Comparison of ENCODE assay signal across 15 mouse cellular contexts in the genomic region with DNA sequence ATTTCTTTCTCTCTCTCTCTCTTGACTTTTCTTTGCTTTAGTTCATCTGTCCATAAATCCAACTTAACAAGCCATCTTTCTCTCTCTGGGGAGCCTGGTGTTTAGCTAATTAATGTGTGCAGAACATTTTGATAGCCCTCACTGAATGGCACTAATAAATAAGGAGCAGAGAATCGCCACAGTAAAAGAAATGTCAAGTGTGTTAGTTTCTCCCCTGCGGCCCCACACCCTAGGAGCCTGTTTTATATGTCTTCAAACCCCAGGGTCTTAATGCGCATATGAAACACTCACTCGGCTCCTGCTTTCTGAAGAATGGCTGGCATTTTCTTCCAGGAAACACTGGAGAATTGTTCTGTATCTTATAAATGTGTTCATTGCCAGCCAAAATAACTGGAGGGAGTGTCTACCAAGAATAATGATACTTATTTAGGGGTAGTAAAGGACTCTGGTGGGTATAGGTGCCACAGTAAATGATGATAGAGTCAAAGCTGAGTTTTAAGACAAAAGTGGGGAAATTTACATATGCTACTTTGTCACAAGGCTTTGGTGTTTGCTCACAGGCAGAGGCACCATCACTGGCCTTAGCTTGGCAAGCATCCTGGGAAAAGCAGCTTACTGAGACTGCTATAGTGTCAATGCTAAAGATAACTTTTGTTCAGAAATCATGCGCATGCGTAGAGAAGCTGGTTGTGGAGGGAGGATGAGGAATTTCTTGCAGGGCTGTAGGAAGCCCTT.
DNase-seq lines count a peak whose midpoint lies in the region; ATAC-seq lines count a peak whose summit lies in the region.
"Had no signal": no experiment of that assay in that cellular context is flagged by ENCODE, and none has a peak within 500 bp of the region (broad histone marks: within the 10 kb centered on the region; RNA-seq: fewer than 3 reads in every experiment).

No protein-coding gene starts in this region.

- H3K4me3 ChIP-seq in neural tube, embryonic 11.5 days (ENCODE audit: low read depth, low read length), result no peak overlapping the region
- H3K4me3 ChIP-seq in neural tube, embryonic 14.5 days (ENCODE audit: low read depth, low read length), result no peak overlapping the region
- H3K4me3 ChIP-seq: erythroblast, embryonic 14.5 days; liver, embryonic 15.5 days; megakaryocyte, embryonic 14.5 days had no signal

- H3K9ac ChIP-seq in neural tube, embryonic 11.5 days (ENCODE audit: low read length), result no peak overlapping the region
- H3K9ac ChIP-seq in neural tube, embryonic 14.5 days (replicated peaks; ENCODE audit: low read depth, low read length), result no peak overlapping the region
- H3K9ac ChIP-seq: liver, embryonic 15.5 days had no signal

- intact Hi-C loops in left cerebral cortex, postnatal 36 days (cut with DNase I), result no loop called here

- peak; percentile 32 for DNase-seq in embryo, embryonic 11 days
- no peak for DNase-seq in embryo, embryonic 10 days (ENCODE audit: low spot score)
- DNase-seq in neural tube, embryonic 11.5 days (ENCODE audit: low spot score), result peak; percentile 52
- no peak for DNase-seq in neural tube, embryonic 10.5 days (ENCODE audit: extremely low spot score, low spot score)
- DNase-seq in left cerebral cortex, postnatal 36 days (ENCODE audit: low spot score in 2 of 2), result peak; percentile 14 to 16
- DNase-seq in adrenal gland, postnatal 14 days, result no peak
- DNase-seq in cerebellum, adult 18-20 months, result no peak
- DNase-seq: cerebellum, adult 8-10 months; heart, postnatal 4 days; kidney, postnatal 4 days; retina, postnatal 1 day had no signal

- H3K4me2 ChIP-seq in neural tube, embryonic 11.5 days (ENCODE audit: low read depth), result no peak overlapping the region
- no peak overlapping the region for H3K4me2 ChIP-seq in neural tube, embryonic 14.5 days (ENCODE audit: low read depth, low read length)
- H3K4me2 ChIP-seq: liver, embryonic 15.5 days had no signal

- peaks cover 6% of the 10 kb centered on the region; the same call in 1 of the 2 replicates for H3K4me1 ChIP-seq in neural tube, embryonic 11.5 days (ENCODE audit: control insufficient read depth, insufficient read depth, low read length)
- no peaks in the 10 kb centered on the region for H3K4me1 ChIP-seq in neural tube, embryonic 14.5 days (ENCODE audit: control insufficient read depth, insufficient read depth, low read length)
- H3K4me1 ChIP-seq: liver, embryonic 15.5 days; megakaryocyte, embryonic 14.5 days had no signal

- no peaks in the 10 kb centered on the region for H3K27me3 ChIP-seq in neural tube, embryonic 11.5 days (ENCODE audit: control insufficient read depth, insufficient read depth, low read length)
- H3K27me3 ChIP-seq in neural tube, embryonic 14.5 days (ENCODE audit: control insufficient read depth, insufficient read depth, low read length), result no peaks in the 10 kb centered on the region
- H3K27me3 ChIP-seq: liver, embryonic 15.5 days; megakaryocyte, embryonic 14.5 days had no signal

- H3K27ac ChIP-seq in neural tube, embryonic 11.5 days (ENCODE audit: low read depth, low read length), result no peak overlapping the region
- peak overlapping the region; percentile 35; the same call in 1 of the 2 replicates for H3K27ac ChIP-seq in neural tube, embryonic 14.5 days (ENCODE audit: low read depth, low read length)
- H3K27ac ChIP-seq: liver, embryonic 15.5 days had no signal

- WGBS in neural tube, embryonic 11.5 days, result 21% methylated on average over 6 of the region's 6 CpGs
- WGBS in neural tube, embryonic 14.5 days, result 10% methylated on average over 6 of the region's 6 CpGs

- H3K9me3 ChIP-seq in neural tube, embryonic 11.5 days (ENCODE audit: control insufficient read depth, low read length), result no peaks in the 10 kb centered on the region
- H3K9me3 ChIP-seq in neural tube, embryonic 14.5 days (ENCODE audit: control insufficient read depth, low read length), result no peaks in the 10 kb centered on the region
- H3K9me3 ChIP-seq: liver, embryonic 15.5 days had no signal

- H3K36me3 ChIP-seq in neural tube, embryonic 11.5 days (ENCODE audit: control insufficient read depth, insufficient read depth, low read length), result no peaks in the 10 kb centered on the region
- no peaks in the 10 kb centered on the region for H3K36me3 ChIP-seq in neural tube, embryonic 14.5 days (ENCODE audit: control insufficient read depth, insufficient read depth, low read length)
- H3K36me3 ChIP-seq: liver, embryonic 15.5 days had no signal

- ATAC-seq in neural tube, embryonic 11.5 days (ENCODE audit: insufficient read depth, low FRiP score, low TSS enrichment), result peak; percentile 85
- ATAC-seq in neural tube, embryonic 14.5 days (ENCODE audit: low read depth), result peak; percentile 90

Comparison
In these comparisons a context has a peak if more than half of its experiments do, and no peak if none do; other contexts are left out.
1. DNase-seq: peak in embryo, embryonic 11 days (single experiment), neural tube, embryonic 11.5 days (single experiment) and left cerebral cortex, postnatal 36 days (2 of 2); none in embryo, embryonic 10 days (single experiment), neural tube, embryonic 10.5 days (single experiment), adrenal gland, postnatal 14 days (single experiment) and cerebellum, adult 18-20 months (0 of 2).